Mouse (Mus musculus) limb, embryonic 11.5 days (tissue): Measurements from ENCODE around the gene Kcnma1. TPM values are rescaled to one million over a fixed set of nuclear protein-coding genes. Genes with fewer than 3 reads are reported as not detected.

Experiments used
- ATAC-seq: fragments of 200-750 bp; cut with Nextera tagmentation; 2 replicates; pipeline ENCODE4 v1.8.0; 2017; ENCODE audit warnings: low read depth; ENCODE audit not compliant: insufficient number of reproducible peaks, low FRiP score, low TSS enrichment
- DNase-seq: peaks from one replicate; pipeline ENCODE4 v3.0.0-alpha.2; 2015; ENCODE audit warnings: low spot score
- H3K27ac ChIP-seq: fragments of 300-500 bp; sonication (generic); replicated peaks from 2 replicates; pipeline ENCODE4 v1.5.1; 2014; ENCODE audit warnings: low read depth, mild to moderate bottlenecking, low read length
- H3K27me3 ChIP-seq: fragments of 300-500 bp; sonication (generic); 2 replicates; pipeline ENCODE4 v1.6.1; 2014; ENCODE audit warnings: mild to moderate bottlenecking, low read length, mixed read lengths; ENCODE audit not compliant: control insufficient read depth, insufficient read depth
- H3K36me3 ChIP-seq: fragments of 300-500 bp; sonication (generic); 2 replicates; pipeline ENCODE4 v1.6.1; 2014; ENCODE audit warnings: mild to moderate bottlenecking, low read length, moderate library complexity, mixed read lengths; ENCODE audit not compliant: control insufficient read depth, insufficient read depth
- H3K4me1 ChIP-seq: fragments of 300-500 bp; sonication (generic); 2 replicates; pipeline ENCODE4 v1.6.1; 2014; ENCODE audit warnings: low read length, mixed read lengths; ENCODE audit not compliant: control insufficient read depth, insufficient read depth
- H3K4me2 ChIP-seq: fragments of 300-500 bp; sonication (generic); 2 replicates; pipeline ENCODE4 v1.6.1; 2014; ENCODE audit warnings: low read depth, mild to moderate bottlenecking, moderate library complexity; ENCODE audit not compliant: severe bottlenecking
- H3K4me3 ChIP-seq: fragments of 300-500 bp; sonication (generic); 2 replicates; pipeline ENCODE4 v1.5.1; 2014; ENCODE audit warnings: low read depth, low read length
- H3K9ac ChIP-seq: fragments of 300-500 bp; sonication (generic); 2 replicates; pipeline ENCODE4 v1.6.1; 2014; ENCODE audit warnings: mild to moderate bottlenecking, low read length
- H3K9me3 ChIP-seq: fragments of 300-500 bp; sonication (generic); 2 replicates; pipeline ENCODE4 v1.6.1; 2016; ENCODE audit warnings: low read length; ENCODE audit not compliant: control insufficient read depth
- WGBS: fragments of 180-500 bp; shearing (Covaris S2); extraction: QIAGEN DNeasy Blood & Tissue Kit; methylation state at CpG from one replicate; pipeline ENCODE4 v1.1.7; 2014; 5-methylcytosine and 5-hydroxymethylcytosine counted together
- polyA plus RNA-seq: library from polyadenylated mRNA; unstranded; fragments of >200 nt; fragmentation: Nextera tagmentation; extraction: Ambion mirVana; gene quantifications from 2 replicates; pipeline ENCODE4 v1.2.1, GENCODE M21; 2014

Gene Kcnma1
- polyA plus RNA-seq, 1 experiment from 2014 or later = 0.80 TPM

DNA sequence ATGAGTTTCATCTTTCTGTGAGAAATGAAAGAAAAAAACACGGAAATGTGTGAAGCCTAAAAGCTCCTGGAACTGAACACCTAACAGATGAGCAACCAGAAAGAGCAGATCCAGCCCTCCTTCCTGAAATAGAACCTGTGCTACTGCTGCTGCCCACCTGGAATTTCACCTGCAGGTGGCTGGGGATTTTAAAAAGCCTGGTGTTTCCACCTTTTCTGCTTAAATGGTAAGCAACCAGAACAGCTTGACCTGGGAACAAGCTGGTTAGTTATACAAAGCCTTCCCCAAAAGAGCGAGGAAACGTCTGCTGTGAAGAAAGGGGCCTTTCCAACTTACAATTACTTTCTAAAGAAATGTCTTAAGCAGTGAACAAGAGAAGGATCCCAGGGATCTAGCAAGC lies 404.2 kb downstream of the Kcnma1 start:
- Histone ChIP-seq H3K36me3 (no peaks in the 10 kb centered on the region), H3K27ac (no peak overlapping the region), H3K4me2 (no peak overlapping the region), H3K9me3 (no peaks in the 10 kb centered on the region), H3K4me3 (no peak overlapping the region), H3K9ac (no peak overlapping the region), H3K4me1 (no peaks in the 10 kb centered on the region), H3K27me3 (no peaks in the 10 kb centered on the region)
- 85% methylated on average over 3 of the region's 3 CpGs for WGBS
- ATAC-seq (no peak), DNase-seq (no peak)

DNA sequence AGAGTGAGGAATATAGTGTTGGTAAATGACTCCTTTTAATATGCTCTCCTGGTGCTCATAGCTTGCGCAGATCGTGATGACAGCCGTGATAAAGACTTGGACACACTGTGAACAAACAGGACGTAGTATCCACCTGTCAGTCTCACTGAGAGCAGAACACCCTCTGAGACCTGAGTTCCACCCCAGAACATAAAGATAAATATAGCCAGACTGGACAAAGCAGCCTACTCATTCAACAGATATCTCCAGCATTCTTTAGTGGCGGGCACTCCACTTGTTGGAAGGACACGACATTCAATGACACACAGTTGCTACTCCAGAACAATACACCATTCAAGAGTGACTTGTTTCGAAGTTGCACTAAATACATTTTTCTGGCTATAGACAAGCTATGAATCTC lies 408.6 kb downstream of the Kcnma1 start:
- peaks cover 2% of the 10 kb centered on the region; the same call in 1 of the 2 replicates for H3K27me3 ChIP-seq
- 91% methylated on average over 7 of the region's 7 CpGs for WGBS
- H3K36me3 ChIP-seq = no peaks in the 10 kb centered on the region
- no peak overlapping the region for H3K4me3 ChIP-seq
- no peak for ATAC-seq
- no peaks in the 10 kb centered on the region for H3K4me1 ChIP-seq
- DNase-seq = no peak
- H3K4me2 ChIP-seq = no peak overlapping the region
- H3K27ac ChIP-seq = no peak overlapping the region
- no peaks in the 10 kb centered on the region for H3K9me3 ChIP-seq
- no peak overlapping the region for H3K9ac ChIP-seq

DNA sequence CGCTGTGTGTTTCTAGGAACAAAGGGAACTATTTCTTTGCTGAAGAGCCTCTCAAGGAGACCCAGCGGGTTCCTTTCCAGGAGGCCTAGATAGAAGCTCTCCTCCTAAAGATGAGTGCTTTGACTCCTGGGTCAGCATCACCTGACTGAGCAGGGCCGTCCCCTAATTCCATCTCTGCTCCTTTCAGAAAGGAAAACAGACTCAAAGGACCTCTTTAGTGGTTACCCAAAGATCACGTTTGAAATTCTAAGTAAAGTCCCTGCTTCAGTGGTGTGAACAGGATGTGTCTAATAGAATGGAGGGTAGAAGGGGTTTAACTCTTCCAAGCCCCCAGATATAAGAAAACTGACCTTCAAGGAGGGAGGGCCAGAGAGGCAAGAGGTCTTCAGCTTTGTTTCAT lies 411.4 kb downstream of the Kcnma1 start:
- no peak for ATAC-seq

DNA sequence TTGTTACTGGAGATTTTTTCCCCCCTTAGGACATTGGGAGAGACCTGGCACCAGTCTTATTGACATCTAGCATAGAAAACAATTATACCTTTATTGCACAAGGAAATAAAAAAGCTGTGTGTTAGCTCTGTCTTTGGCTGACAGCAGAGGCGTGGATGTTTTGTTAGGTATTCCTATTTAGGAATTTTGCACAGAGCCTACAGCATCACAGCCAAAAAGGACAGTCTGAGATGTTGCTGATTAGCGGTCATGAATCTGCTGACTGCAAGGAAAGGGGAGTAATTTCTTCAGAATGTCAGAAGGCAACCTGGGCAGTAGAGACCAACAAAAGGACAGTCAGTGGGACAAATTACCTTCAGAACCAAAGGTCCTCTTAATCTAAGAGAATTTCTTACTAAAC lies 412.2 kb downstream of the Kcnma1 start:
- H3K4me2 ChIP-seq = no peak overlapping the region
- H3K27ac ChIP-seq = no peak overlapping the region
- WGBS = 75% methylated on average over 2 of the region's 2 CpGs
- H3K9me3 ChIP-seq = no peaks in the 10 kb centered on the region
- ATAC-seq (no peak), DNase-seq (no peak)
- no peak overlapping the region for H3K9ac ChIP-seq
- no peak overlapping the region for H3K4me3 ChIP-seq
- peaks cover 2% of the 10 kb centered on the region; the same call in 1 of the 2 replicates for H3K27me3 ChIP-seq
- no peaks in the 10 kb centered on the region for H3K36me3 ChIP-seq
- no peaks in the 10 kb centered on the region for H3K4me1 ChIP-seq

More for the DNA sequence above, 411.4 kb downstream of the Kcnma1 start:
- WGBS = 41% methylated on average over 4 of the region's 4 CpGs
- Histone ChIP-seq H3K9ac (no peak overlapping the region), H3K27me3 (peaks cover 2% of the 10 kb centered on the region; the same call in 1 of the 2 replicates), H3K27ac (no peak overlapping the region), H3K4me3 (no peak overlapping the region), H3K36me3 (no peaks in the 10 kb centered on the region), H3K4me1 (no peaks in the 10 kb centered on the region), H3K9me3 (no peaks in the 10 kb centered on the region), H3K4me2 (no peak overlapping the region)
- DNase-seq = no peak

DNA sequence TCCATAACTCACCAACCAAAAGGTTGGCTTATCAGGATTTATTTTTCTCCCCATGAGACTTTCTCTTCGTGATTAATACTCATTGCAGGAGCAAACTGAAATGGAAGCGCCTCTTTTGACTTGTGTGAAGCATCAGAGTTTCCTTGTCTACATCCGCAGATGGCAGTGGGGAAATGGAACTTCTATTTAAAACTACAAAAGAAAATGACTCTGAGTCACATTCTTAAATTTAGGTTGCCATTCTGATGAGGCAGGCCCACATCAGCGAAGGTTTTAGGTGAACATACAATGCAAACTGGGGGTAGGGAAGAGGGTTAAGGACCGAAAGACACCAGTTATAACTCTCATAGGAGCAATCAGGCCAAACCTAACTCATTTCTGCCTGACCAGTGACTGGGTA lies 419.7 kb downstream of the Kcnma1 start:
- Histone ChIP-seq H3K4me3 (no peak overlapping the region), H3K27me3 (no peaks in the 10 kb centered on the region), H3K36me3 (no peaks in the 10 kb centered on the region), H3K9ac (no peak overlapping the region), H3K4me2 (no peak overlapping the region), H3K4me1 (no peaks in the 10 kb centered on the region), H3K27ac (no peak overlapping the region), H3K9me3 (no peaks in the 10 kb centered on the region)
- ATAC-seq = no peak
- DNase-seq = no peak
- 87% methylated on average over 5 of the region's 5 CpGs for WGBS

DNA sequence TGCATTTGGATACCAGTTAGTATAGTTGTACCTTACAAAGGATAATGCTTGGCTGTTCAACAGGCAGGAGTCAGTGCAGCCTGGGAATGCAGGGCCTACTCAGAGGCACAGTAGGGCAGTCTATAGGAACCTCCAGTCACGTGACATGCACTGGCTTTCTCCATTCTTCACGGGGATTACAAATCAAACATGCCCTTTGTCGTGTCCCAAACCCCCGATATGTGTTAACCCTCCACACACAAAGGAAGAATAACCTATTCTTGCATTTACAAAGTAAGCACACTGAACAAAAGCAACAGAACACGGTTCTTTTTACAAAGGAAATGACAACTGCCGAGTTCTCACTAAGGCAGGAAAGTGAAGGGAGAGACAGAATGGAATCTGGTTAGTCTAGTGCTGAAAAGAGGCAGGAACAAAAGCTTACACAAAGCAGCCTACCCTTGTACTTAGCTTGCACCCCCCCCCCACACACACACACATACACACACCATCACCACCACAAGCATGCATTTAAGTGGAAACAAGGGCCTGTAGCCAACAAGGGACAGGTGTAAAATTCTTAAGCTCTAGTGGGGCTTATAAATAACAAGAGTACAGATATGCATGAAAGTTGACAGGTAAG lies 421.4 kb downstream of the Kcnma1 start:
- H3K27me3 ChIP-seq = no peaks in the 10 kb centered on the region
- no peak for ATAC-seq
- H3K9me3 ChIP-seq = no peaks in the 10 kb centered on the region
- H3K4me2 ChIP-seq = no peak overlapping the region
- no peak overlapping the region for H3K4me3 ChIP-seq
- no peak overlapping the region for H3K27ac ChIP-seq
- DNase-seq = no peak
- WGBS = 85% methylated on average over 6 of the region's 6 CpGs
- H3K9ac ChIP-seq = no peak overlapping the region
- H3K36me3 ChIP-seq = no peaks in the 10 kb centered on the region
- no peaks in the 10 kb centered on the region for H3K4me1 ChIP-seq

DNA sequence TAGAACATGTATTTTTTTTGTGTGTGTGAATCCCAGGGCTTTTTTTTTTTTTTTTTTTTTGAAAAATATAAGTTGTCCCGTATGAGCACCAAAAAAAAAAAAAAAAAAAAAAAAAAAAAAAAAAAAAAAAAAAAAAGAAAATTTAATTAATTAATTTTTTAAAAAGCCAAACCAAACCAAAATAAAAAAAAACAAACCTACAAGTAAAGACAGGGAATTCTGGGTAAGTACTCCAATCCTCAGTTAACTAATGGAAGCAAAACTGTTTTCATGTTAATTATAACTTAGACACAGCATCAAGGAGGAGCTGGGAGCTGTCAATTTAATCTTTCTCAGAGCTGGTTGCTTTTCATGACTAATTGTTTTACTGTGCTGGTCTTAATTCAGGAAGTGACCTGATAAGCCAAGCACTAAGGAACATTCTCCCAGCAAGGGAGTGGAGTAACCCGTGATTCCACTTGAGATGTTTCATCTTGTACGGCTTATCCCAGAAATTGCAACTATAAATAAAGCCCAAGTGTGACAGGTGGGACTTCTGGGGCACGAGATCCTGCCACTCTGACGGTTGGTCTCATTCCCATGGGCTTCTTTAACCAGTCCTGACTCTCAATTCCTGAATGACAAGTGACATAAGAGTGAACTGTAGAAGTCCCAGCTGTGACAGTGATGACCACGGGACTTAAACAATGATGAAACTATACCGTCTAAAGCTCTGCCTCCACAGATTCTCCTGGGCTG lies 424.4 kb downstream of the Kcnma1 start:
- DNase-seq = no peak
- Histone ChIP-seq H3K27ac (no peak overlapping the region), H3K9me3 (no peaks in the 10 kb centered on the region), H3K36me3 (no peaks in the 10 kb centered on the region), H3K4me3 (no peak overlapping the region), H3K27me3 (no peaks in the 10 kb centered on the region), H3K4me2 (no peak overlapping the region), H3K9ac (no peak overlapping the region), H3K4me1 (no peaks in the 10 kb centered on the region)
- WGBS = 60% methylated on average over 7 of the region's 7 CpGs
- ATAC-seq = no peak

DNA sequence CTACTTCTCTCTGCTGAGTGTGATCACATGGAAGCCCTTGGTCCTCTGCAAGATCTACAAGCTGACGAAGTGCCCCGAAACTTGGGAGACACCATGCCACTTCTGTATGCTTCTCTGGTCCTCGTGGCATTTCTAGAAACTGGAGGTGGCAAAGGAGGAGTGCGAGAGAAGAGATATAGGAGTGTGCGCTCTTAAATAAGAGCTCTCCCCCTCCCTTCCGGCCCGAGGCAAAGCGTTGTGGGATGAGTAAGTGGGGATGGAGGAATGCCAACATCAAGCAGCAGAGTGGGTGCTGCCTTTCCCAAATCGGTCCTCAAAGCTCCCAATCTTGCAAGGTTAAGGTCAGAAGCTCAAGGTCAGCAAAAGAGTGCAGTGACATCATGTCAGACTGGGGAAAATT lies 426.8 kb downstream of the Kcnma1 start:
- ATAC-seq = no peak
- no peaks in the 10 kb centered on the region for H3K36me3 ChIP-seq
- H3K4me1 ChIP-seq = no peaks in the 10 kb centered on the region
- no peak overlapping the region for H3K4me3 ChIP-seq
- no peak for DNase-seq
- H3K27ac ChIP-seq = no peak overlapping the region
- no peaks in the 10 kb centered on the region for H3K27me3 ChIP-seq
- no peak overlapping the region for H3K4me2 ChIP-seq
- H3K9ac ChIP-seq = no peak overlapping the region
- WGBS = 89% methylated on average over 9 of the region's 9 CpGs
- H3K9me3 ChIP-seq = no peaks in the 10 kb centered on the region
